In the genomic region with DNA sequence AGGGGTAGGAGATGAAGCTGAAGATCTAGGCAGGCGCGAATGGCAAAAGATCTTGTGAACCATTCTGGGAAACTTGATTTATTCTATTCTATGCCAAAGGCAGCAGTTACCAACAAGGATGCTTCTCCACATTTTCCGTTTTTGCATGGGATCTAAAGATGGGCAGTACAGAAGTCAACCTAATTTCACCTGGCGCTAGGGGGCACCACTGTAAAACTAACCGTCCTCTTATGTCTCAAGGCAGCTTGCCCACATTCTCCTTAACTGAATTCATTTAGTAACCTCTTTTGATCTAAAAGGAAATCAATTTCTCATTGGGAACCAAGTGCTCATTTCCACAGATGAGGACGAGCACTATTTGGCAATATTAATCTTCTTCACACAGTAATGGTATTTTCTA, we compare ENCODE assay signal across 10 mouse cellular contexts. TPM values are rescaled to one million over a fixed set of nuclear protein-coding genes. Genes with fewer than 3 reads are reported as not detected.
DNase-seq lines count a peak whose midpoint lies in the region; ATAC-seq lines count a peak whose summit lies in the region.
"Had no signal": no experiment of that assay in that cellular context is flagged by ENCODE, and none has a peak within 500 bp of the region (broad histone marks: within the 10 kb centered on the region; RNA-seq: fewer than 3 reads in every experiment).

No protein-coding gene starts in this region.

- H3K4me1 ChIP-seq in midbrain, embryonic 10.5 days: peaks cover 7% of the 10 kb centered on the region
- H3K4me1 ChIP-seq in midbrain, embryonic 16.5 days (ENCODE audit: control insufficient read depth, insufficient read depth, low read length): no peaks in the 10 kb centered on the region
- no peaks in the 10 kb centered on the region for H3K4me1 ChIP-seq in kidney, embryonic 14.5 days (ENCODE audit: control insufficient read depth, insufficient read depth, low read length)
- peaks cover 5% of the 10 kb centered on the region; the same call in 1 of the 2 replicates for H3K4me1 ChIP-seq in limb, embryonic 11.5 days (ENCODE audit: control insufficient read depth, insufficient read depth, low read length)

- H3K27ac ChIP-seq in midbrain, embryonic 10.5 days (replicated peaks): no peak overlapping the region
- H3K27ac ChIP-seq in midbrain, embryonic 16.5 days (ENCODE audit: low read length): no peak overlapping the region
- H3K27ac ChIP-seq in kidney, embryonic 14.5 days (ENCODE audit: low read depth, low read length): no peak overlapping the region
- no peak overlapping the region for H3K27ac ChIP-seq in limb, embryonic 11.5 days (replicated peaks; ENCODE audit: low read depth, low read length)
- H3K27ac ChIP-seq: embryonic facial prominence, embryonic 15.5 days; stomach, embryonic 15.5 days had no signal

- H3K4me2 ChIP-seq in midbrain, embryonic 16.5 days (ENCODE audit: low read length): no peak overlapping the region
- no peak overlapping the region for H3K4me2 ChIP-seq in kidney, embryonic 14.5 days (replicated peaks; ENCODE audit: low read depth, low read length)
- H3K4me2 ChIP-seq in limb, embryonic 11.5 days (ENCODE audit: low read depth, severe bottlenecking): no peak overlapping the region
- H3K4me2 ChIP-seq: embryonic facial prominence, embryonic 15.5 days; stomach, embryonic 15.5 days had no signal

- no peaks in the 10 kb centered on the region; the same call in 1 of the 2 replicates for H3K9me3 ChIP-seq in midbrain, embryonic 10.5 days (replicated peaks)
- peaks cover 6% of the 10 kb centered on the region; the same call in 1 of the 2 replicates for H3K9me3 ChIP-seq in midbrain, embryonic 16.5 days (replicated peaks; ENCODE audit: control insufficient read depth, low read length, poor library complexity, severe bottlenecking)
- peaks cover 8% of the 10 kb centered on the region; the same call in 1 of the 2 replicates for H3K9me3 ChIP-seq in kidney, embryonic 14.5 days (ENCODE audit: control insufficient read depth, low read length)
- no peaks in the 10 kb centered on the region for H3K9me3 ChIP-seq in limb, embryonic 11.5 days (ENCODE audit: control insufficient read depth, low read length)
- H3K9me3 ChIP-seq: embryonic facial prominence, embryonic 15.5 days; stomach, embryonic 15.5 days had no signal

- no peak; the same call in 1 of the 2 replicates for ATAC-seq in midbrain, embryonic 16.5 days
- ATAC-seq in kidney, embryonic 14.5 days (ENCODE audit: low FRiP score, low TSS enrichment): peak; percentile 86; the same call in 1 of the 2 replicates
- no peak for ATAC-seq in limb, embryonic 11.5 days (ENCODE audit: insufficient number of reproducible peaks, low FRiP score, low TSS enrichment, low read depth)

- no peaks in the 10 kb centered on the region for H3K36me3 ChIP-seq in midbrain, embryonic 10.5 days
- no peaks in the 10 kb centered on the region for H3K36me3 ChIP-seq in midbrain, embryonic 16.5 days (ENCODE audit: control insufficient read depth, insufficient read depth, low read length)
- H3K36me3 ChIP-seq in kidney, embryonic 14.5 days (ENCODE audit: control insufficient read depth, insufficient read depth, low read length): no peaks in the 10 kb centered on the region
- no peaks in the 10 kb centered on the region for H3K36me3 ChIP-seq in limb, embryonic 11.5 days (ENCODE audit: control insufficient read depth, insufficient read depth, low read length)
- H3K36me3 ChIP-seq: embryonic facial prominence, embryonic 15.5 days; stomach, embryonic 15.5 days had no signal

- no peak overlapping the region for H3K4me3 ChIP-seq in midbrain, embryonic 10.5 days
- no peak overlapping the region for H3K4me3 ChIP-seq in midbrain, embryonic 16.5 days (ENCODE audit: low read depth, low read length)
- no peak overlapping the region for H3K4me3 ChIP-seq in kidney, embryonic 14.5 days (ENCODE audit: low read length)
- no peak overlapping the region for H3K4me3 ChIP-seq in limb, embryonic 11.5 days (ENCODE audit: low read depth, low read length)
- H3K4me3 ChIP-seq: embryonic facial prominence, embryonic 15.5 days; stomach, embryonic 15.5 days had no signal

- H3K27me3 ChIP-seq in midbrain, embryonic 10.5 days (ENCODE audit: low read depth, poor library complexity, severe bottlenecking): no peaks in the 10 kb centered on the region
- H3K27me3 ChIP-seq in midbrain, embryonic 16.5 days (ENCODE audit: control insufficient read depth, insufficient read depth, low read depth, low read length): no peaks in the 10 kb centered on the region
- H3K27me3 ChIP-seq in kidney, embryonic 14.5 days (ENCODE audit: control insufficient read depth, insufficient read depth, low read length): peaks cover 3% of the 10 kb centered on the region; the same call in 1 of the 2 replicates
- no peaks in the 10 kb centered on the region for H3K27me3 ChIP-seq in limb, embryonic 11.5 days (ENCODE audit: control insufficient read depth, insufficient read depth, low read length)
- H3K27me3 ChIP-seq: embryonic facial prominence, embryonic 15.5 days; stomach, embryonic 15.5 days had no signal

- 27% methylated on average over 6 of the region's 6 CpGs for WGBS in midbrain, embryonic 10.5 days
- WGBS in midbrain, embryonic 16.5 days: 29% methylated on average over 6 of the region's 6 CpGs
- 24% methylated on average over 6 of the region's 6 CpGs for WGBS in kidney, embryonic 14.5 days
- WGBS in limb, embryonic 11.5 days: 29% methylated on average over 6 of the region's 6 CpGs

- DNase-seq in midbrain, embryonic 10.5 days (ENCODE audit: low spot score): peak; percentile 33
- DNase-seq in brain, adult 2 months (ENCODE audit: low read depth, low spot score): peak; percentile 86
- peak; percentile 40 to 72 for DNase-seq in frontal cortex, postnatal 14 days (ENCODE audit: low spot score in 2 of 2)
- DNase-seq in limb, embryonic 11.5 days (ENCODE audit: low spot score): peak; percentile 68
- peak; percentile 57 for DNase-seq in ovary, postnatal 36 days (ENCODE audit: low spot score)
- peak; percentile 32 for DNase-seq in urinary bladder, postnatal 10 days (ENCODE audit: low spot score)

- no peak overlapping the region for H3K9ac ChIP-seq in midbrain, embryonic 16.5 days (ENCODE audit: low read depth, low read length)
- no peak overlapping the region for H3K9ac ChIP-seq in kidney, embryonic 14.5 days (ENCODE audit: low read depth, low read length)
- no peak overlapping the region for H3K9ac ChIP-seq in limb, embryonic 11.5 days (ENCODE audit: low read length)
- H3K9ac ChIP-seq: embryonic facial prominence, embryonic 15.5 days; stomach, embryonic 15.5 days had no signal

RNA-seq across cellular contexts. Expression of a gene that starts 4.9 kb away (rescaled TPM):
- polyA plus RNA-seq in midbrain, embryonic 10.5 days (2016; fragmentation: Nextera tagmentation; extraction: Ambion mirVana): 0.22 and 0.24 TPM in 2 replicates
- polyA plus RNA-seq in midbrain, embryonic 16.5 days (2015; fragmentation: Nextera tagmentation; extraction: Ambion mirVana): not detected in 2 replicates
- 0.26 TPM in 1 of 2 replicates, not detected in the other for polyA plus RNA-seq in kidney, embryonic 14.5 days (2014; fragmentation: Nextera tagmentation; extraction: Ambion mirVana)
- polyA plus RNA-seq in limb, embryonic 11.5 days (2014; fragmentation: Nextera tagmentation; extraction: Ambion mirVana): 0.08 TPM in 1 of 2 replicates, not detected in the other

Comparison
In these comparisons a context has a peak if more than half of its experiments do, and no peak if none do; other contexts are left out.
1. DNase-seq: peak in every context shown above with its lines; median percentile 86 in brain, adult 2 months; 68 in limb, embryonic 11.5 days; 57 in ovary, postnatal 36 days; 56 in frontal cortex, postnatal 14 days; 33 in midbrain, embryonic 10.5 days; 32 in urinary bladder, postnatal 10 days.